8 mouse cellular contexts compared by ENCODE assay signal in genomic region chr5:134638461-134639268, GRCm38 (mm10). TPM values are rescaled to one million over a fixed set of nuclear protein-coding genes. Genes with fewer than 3 reads are reported as not detected.
DNase-seq lines count a peak whose midpoint lies in the region; ATAC-seq and TF ChIP-seq lines count a peak whose summit lies in the region.

No protein-coding gene starts in this region.

- peak overlapping the region; percentile 92 for H3K4me2 ChIP-seq in hindbrain, postnatal 0 days (ENCODE audit: low read depth, low read length)
- H3K4me2 ChIP-seq in midbrain, embryonic 16.5 days (ENCODE audit: low read length) = peak overlapping the region; percentile 94

- H3K4me3 ChIP-seq in gastrocnemius, adult 2 months = peak overlapping the region; percentile 100
- H3K4me3 ChIP-seq in hindbrain, postnatal 0 days (ENCODE audit: low read length) = peak overlapping the region; percentile 96
- H3K4me3 ChIP-seq in midbrain, embryonic 16.5 days (ENCODE audit: low read depth, low read length) = peak overlapping the region; percentile 96

- TF ChIP-seq CTCF in gastrocnemius, adult 2 months (IDR thresholded peaks at IDR 0.05) = no peak
- TF ChIP-seq CTCF in hindbrain, postnatal 0 days (IDR thresholded peaks at IDR 0.05; ENCODE audit: low read depth) = no peak

- peak; percentile 82 for ATAC-seq in hindbrain, postnatal 0 days
- peak; percentile 25 for ATAC-seq in midbrain, embryonic 16.5 days

- H3K9ac ChIP-seq in hindbrain, postnatal 0 days (replicated peaks; ENCODE audit: low read length) = peak overlapping the region; percentile 97
- peak overlapping the region; percentile 99 for H3K9ac ChIP-seq in midbrain, embryonic 16.5 days (ENCODE audit: low read depth, low read length)

- no peaks in the 10 kb centered on the region for H3K36me3 ChIP-seq in hindbrain, postnatal 0 days (ENCODE audit: insufficient read depth, low read length)
- H3K36me3 ChIP-seq in midbrain, embryonic 16.5 days (ENCODE audit: control insufficient read depth, insufficient read depth, low read length) = 0 out of 2 replicates have a peak, but pooled peaks cover 4% of the 10 kb centered on the region

- H3K27ac ChIP-seq in gastrocnemius, adult 2 months = peak overlapping the region; percentile 98
- peak overlapping the region; percentile 94 for H3K27ac ChIP-seq in hindbrain, postnatal 0 days
- peak overlapping the region; percentile 95 for H3K27ac ChIP-seq in midbrain, embryonic 16.5 days (ENCODE audit: low read length)

- no peak for DNase-seq in gastrocnemius, adult 2 months
- no peak for DNase-seq in gastrocnemius, adult 18-20 months (ENCODE audit: low spot score)
- peak; percentile 71 for DNase-seq in thymus, postnatal 0 days (ENCODE audit: low spot score)
- DNase-seq in thymus, postnatal 36 days = no peak
- no peak for DNase-seq in hindbrain, postnatal 0 days (ENCODE audit: low spot score)
- no peak for DNase-seq in right cerebral cortex, postnatal 25 days
- DNase-seq in gastrocnemius, postnatal 36 days = no peak

- no peaks in the 10 kb centered on the region for H3K27me3 ChIP-seq in hindbrain, postnatal 0 days (ENCODE audit: insufficient read depth, low read length)
- no peaks in the 10 kb centered on the region for H3K27me3 ChIP-seq in midbrain, embryonic 16.5 days (ENCODE audit: control insufficient read depth, insufficient read depth, low read depth, low read length)

- under 1% methylated on average over 81 of the region's 85 CpGs for WGBS in hindbrain, postnatal 0 days
- WGBS in midbrain, embryonic 16.5 days = under 1% methylated on average over 74 of the region's 85 CpGs

- intact Hi-C loops in gastrocnemius, adult 2 months (cut with DNase I) = loop anchor here (5.0 kb wide), 1 partner anchor 49 kb away; the partner anchor contains the start of gene Limk1
- intact Hi-C loops in gastrocnemius, postnatal 36 days (cut with DNase I) = no loop called here

- peaks cover 3% of the 10 kb centered on the region; the same call in 1 of the 2 replicates for H3K4me1 ChIP-seq in hindbrain, postnatal 0 days (ENCODE audit: insufficient read depth, low read length)
- H3K4me1 ChIP-seq in midbrain, embryonic 16.5 days (ENCODE audit: control insufficient read depth, insufficient read depth, low read length) = peaks cover 12% of the 10 kb centered on the region

- H3K9me3 ChIP-seq in hindbrain, postnatal 0 days (ENCODE audit: low read length) = no peaks in the 10 kb centered on the region
- no peaks in the 10 kb centered on the region for H3K9me3 ChIP-seq in midbrain, embryonic 16.5 days (replicated peaks; ENCODE audit: control insufficient read depth, low read length, poor library complexity, severe bottlenecking)

RNA-seq across cellular contexts. Expression of gene Eif4h, which starts 0.6 kb away (rescaled TPM):
- total RNA-seq in gastrocnemius, adult 2 months (2021) = 100 to 1,000 TPM in 1 of 2 experiments, 10 to 100 TPM in 1; 92.2 to 105 TPM
- 10 to 100 TPM; 84.8 to 94.1 TPM for total RNA-seq in gastrocnemius, adult 18-20 months (2021)
- polyA plus RNA-seq in thymus, postnatal 0 days (2015; fragmentation: Nextera tagmentation; extraction: Ambion mirVana) = 385 and 414 TPM in 2 replicates
- total RNA-seq in hindbrain, postnatal 0 days (2014; rRNA removed) = 472 and 489 TPM in 2 replicates
- 298 and 304 TPM in 2 replicates for polyA plus RNA-seq in hindbrain, postnatal 0 days (2015; fragmentation: Nextera tagmentation; extraction: Ambion mirVana)
- polyA plus RNA-seq in midbrain, embryonic 16.5 days (2015; fragmentation: Nextera tagmentation; extraction: Ambion mirVana) = 321 and 329 TPM in 2 replicates
- 10 to 100 TPM; 90.2 to 93.5 TPM for total RNA-seq in gastrocnemius, postnatal 36 days (2021)

RNA-seq across cellular contexts. Expression of gene Lat2, which starts 23.8 kb away (rescaled TPM):
- total RNA-seq in gastrocnemius, adult 2 months (2021) = 1 to 10 TPM in 1 of 2 experiments, under 1 TPM in 1; 0.87 to 1.2 TPM
- total RNA-seq in gastrocnemius, adult 18-20 months (2021) = under 1 TPM; 0.57 to 0.83 TPM
- polyA plus RNA-seq in thymus, postnatal 0 days (2015; fragmentation: Nextera tagmentation; extraction: Ambion mirVana) = 6.7 and 6.9 TPM in 2 replicates
- 0.93 and 2.8 TPM in 2 replicates for total RNA-seq in hindbrain, postnatal 0 days (2014; rRNA removed)
- 1.6 and 4.8 TPM in 2 replicates for polyA plus RNA-seq in hindbrain, postnatal 0 days (2015; fragmentation: Nextera tagmentation; extraction: Ambion mirVana)
- 2.4 and 2.7 TPM in 2 replicates for polyA plus RNA-seq in midbrain, embryonic 16.5 days (2015; fragmentation: Nextera tagmentation; extraction: Ambion mirVana)
- total RNA-seq in gastrocnemius, postnatal 36 days (2021) = 1 to 10 TPM; 1.4 TPM

RNA-seq across cellular contexts. Expression of gene Limk1, which starts 49.7 kb away (rescaled TPM):
- total RNA-seq in gastrocnemius, adult 2 months (2021) = 1 to 10 TPM; 1.5 to 2.2 TPM
- total RNA-seq in gastrocnemius, adult 18-20 months (2021) = 1 to 10 TPM; 1.4 to 1.8 TPM
- 2.8 and 3.8 TPM in 2 replicates for polyA plus RNA-seq in thymus, postnatal 0 days (2015; fragmentation: Nextera tagmentation; extraction: Ambion mirVana)
- 89.7 and 90.6 TPM in 2 replicates for total RNA-seq in hindbrain, postnatal 0 days (2014; rRNA removed)
- 19.7 and 20.4 TPM in 2 replicates for polyA plus RNA-seq in hindbrain, postnatal 0 days (2015; fragmentation: Nextera tagmentation; extraction: Ambion mirVana)
- polyA plus RNA-seq in midbrain, embryonic 16.5 days (2015; fragmentation: Nextera tagmentation; extraction: Ambion mirVana) = 17.8 and 20.1 TPM in 2 replicates
- total RNA-seq in gastrocnemius, postnatal 36 days (2021) = 1 to 10 TPM; 2.0 to 2.2 TPM

RNA-seq across cellular contexts. Expression of gene Rfc2, which starts 57.5 kb away (rescaled TPM):
- total RNA-seq in gastrocnemius, adult 2 months (2021) = 10 to 100 TPM; 18.3 to 19.8 TPM
- 10 to 100 TPM; 17.6 to 18.9 TPM for total RNA-seq in gastrocnemius, adult 18-20 months (2021)
- polyA plus RNA-seq in thymus, postnatal 0 days (2015; fragmentation: Nextera tagmentation; extraction: Ambion mirVana) = 262 and 278 TPM in 2 replicates
- 50.9 and 76.3 TPM in 2 replicates for total RNA-seq in hindbrain, postnatal 0 days (2014; rRNA removed)
- polyA plus RNA-seq in hindbrain, postnatal 0 days (2015; fragmentation: Nextera tagmentation; extraction: Ambion mirVana) = 164 and 168 TPM in 2 replicates
- 179 and 186 TPM in 2 replicates for polyA plus RNA-seq in midbrain, embryonic 16.5 days (2015; fragmentation: Nextera tagmentation; extraction: Ambion mirVana)
- 10 to 100 TPM; 17.0 to 18.0 TPM for total RNA-seq in gastrocnemius, postnatal 36 days (2021)

Comparison
In these comparisons a context has a peak if more than half of its experiments do, and no peak if none do; other contexts are left out.
1. RNA of gene Limk1, which starts 49.7 kb away (total RNA-seq): 89.7 to 90.6 TPM in hindbrain, postnatal 0 days; 1.5 to 2.2 TPM in gastrocnemius, adult 2 months, 2.0 to 2.2 TPM in gastrocnemius, postnatal 36 days and 1.4 to 1.8 TPM in gastrocnemius, adult 18-20 months; every median in the first group is over 10 times any median in the second.
2. Peak in every context shown above with its lines, with median percentiles within 50 percentile points of each other: H3K27ac ChIP-seq and H3K4me3 ChIP-seq.